Mouse (Mus musculus) liver, adult 2 months (tissue): ENCODE measurements around the gene Ccdc113.

Experiments
- CTCF ChIP-seq: fragments of 200-500 bp; IDR thresholded peaks from 2 replicates; pipeline ENCODE4 v1.5.1; 2011; ENCODE audit warnings: low read depth, low read length, control low read depth
- POLR2A ChIP-seq: fragments of 200-500 bp; IDR thresholded peaks from 2 replicates; pipeline ENCODE4 v1.6.1; 2011; ENCODE audit warnings: low read length, control low read depth; ENCODE audit not compliant: insufficient read depth; ENCODE audit errors: extremely low read depth

DNA sequence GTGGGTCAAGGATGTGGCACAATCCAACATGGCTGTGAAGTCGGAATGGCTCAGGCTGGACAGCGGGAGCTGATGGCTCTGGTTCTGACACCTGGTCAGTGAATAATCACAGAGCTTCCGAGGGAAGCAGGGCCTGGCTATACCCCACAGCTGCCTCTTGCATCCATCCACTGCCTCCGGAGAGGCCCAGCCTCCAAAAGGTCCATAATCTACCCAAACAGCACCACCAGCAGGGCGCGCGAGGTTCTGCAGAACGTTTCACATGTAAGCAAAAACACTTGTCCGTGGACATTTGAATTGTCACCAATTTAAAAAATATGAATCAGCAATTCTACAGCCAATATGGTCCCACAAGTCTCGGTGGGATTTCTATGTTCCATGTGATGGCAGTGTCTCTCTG, 55.4 kb downstream of the Ccdc113 start:
- TF ChIP-seq CTCF, result no peak
- no peak for TF ChIP-seq POLR2A
